Mouse (Mus musculus): ENCODE data around the gene Cdk11b. TPM values are rescaled to one million over a fixed set of nuclear protein-coding genes. Genes with fewer than 3 reads are reported as not detected.

The Cdk11b gene
- polyA plus RNA-seq, 1 experiment = 47.7 TPM

DNA sequence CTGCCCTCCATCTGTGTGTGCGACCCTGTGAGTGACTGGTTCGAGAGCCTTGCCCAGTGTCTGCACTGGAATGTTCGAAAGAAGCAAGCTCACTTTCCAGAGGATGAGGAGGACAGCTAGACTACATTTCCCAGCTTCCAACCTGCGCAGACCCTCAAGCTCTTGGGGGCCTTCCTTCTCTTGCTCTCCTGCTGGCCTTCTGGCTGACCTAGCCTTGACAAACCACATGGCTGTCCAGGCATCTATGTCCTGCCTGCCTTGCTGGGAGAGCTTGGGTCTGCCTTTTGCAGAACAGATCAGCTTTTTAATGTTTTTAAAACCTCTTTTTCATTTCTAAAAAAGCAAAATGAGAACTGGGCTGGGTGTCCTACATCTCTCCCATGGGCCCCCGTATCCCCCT lies 35.3 kb upstream of the Cdk11b start:
- TF ChIP-seq REST (IDR thresholded peaks at IDR 0.05; ENCODE audit: insufficient read depth, insufficient read length) = no peak
- TF ChIP-seq MYOG (IDR thresholded peaks at IDR 0.05; ENCODE audit: control insufficient read depth in 1 of 3, insufficient read depth in 1 of 3, insufficient read length in 2 of 3, low read depth in 2 of 3) = no peak
- TF ChIP-seq MAX (IDR thresholded peaks at IDR 0.05; ENCODE audit: low read depth) = no peak
- TF ChIP-seq TCF12 (IDR thresholded peaks at IDR 0.05; ENCODE audit: insufficient read depth, poor library complexity, severe bottlenecking) = no peak
- TF ChIP-seq E2F4 (IDR thresholded peaks at IDR 0.05; ENCODE audit: insufficient read depth) = no peak
- no peak for TF ChIP-seq POLR2A (IDR thresholded peaks at IDR 0.05; ENCODE audit: insufficient read length, low read depth)
- H3K36me3 ChIP-seq (ENCODE audit: control insufficient read depth, insufficient read depth) = peaks cover 27% of the 10 kb centered on the region
- no peaks in the 10 kb centered on the region for H3K79me2 ChIP-seq (ENCODE audit: control insufficient read depth, insufficient read depth)
- no peak overlapping the region for H3K4me2 ChIP-seq (ENCODE audit: low read depth)
- H3ac ChIP-seq (ENCODE audit: control insufficient read depth, insufficient read length) = no peak overlapping the region
- H3K27me3 ChIP-seq (ENCODE audit: control insufficient read depth, insufficient read depth, insufficient read length) = no peaks in the 10 kb centered on the region
- no peak overlapping the region for H3K4me3 ChIP-seq

DNA sequence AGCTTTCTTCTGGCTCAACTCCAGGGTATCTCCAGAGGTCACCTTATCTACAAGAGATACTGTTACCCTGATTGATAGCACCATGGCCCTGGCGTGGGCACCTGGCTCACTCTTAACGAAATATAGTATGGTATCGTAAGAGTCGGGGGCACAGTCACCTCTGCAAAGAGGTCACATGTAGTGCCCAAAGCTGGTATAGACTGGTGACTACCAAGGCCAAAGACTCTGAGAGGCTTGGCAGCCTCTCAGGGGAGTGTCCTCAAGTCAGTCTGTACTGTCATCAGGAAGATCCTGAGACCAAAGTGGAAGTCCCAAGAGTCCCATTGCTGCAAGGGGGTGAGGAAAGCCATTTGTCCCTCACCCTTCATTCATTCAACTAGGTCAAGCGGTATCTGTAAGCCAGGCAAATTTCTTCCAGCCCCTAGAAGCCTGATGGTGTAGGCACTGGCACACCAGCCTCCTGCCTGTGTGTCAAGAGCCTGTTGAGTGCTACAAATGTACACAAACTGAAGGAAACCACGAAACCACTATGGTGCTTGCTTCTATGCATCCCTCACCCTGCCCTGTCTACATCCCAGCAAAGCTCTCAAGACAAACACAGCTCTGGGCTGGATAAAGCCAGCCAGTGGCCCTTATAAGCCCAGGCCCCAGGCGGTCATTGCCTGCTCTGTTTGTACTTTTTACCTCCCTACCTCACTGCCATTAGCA lies 33.5 kb upstream of the Cdk11b start:
- Histone ChIP-seq H3K36me3 (ENCODE audit: control insufficient read depth, insufficient read depth) (peaks cover 14% of the 10 kb centered on the region), H3K27me3 (ENCODE audit: control insufficient read depth, insufficient read depth, insufficient read length) (no peaks in the 10 kb centered on the region), H3K4me2 (ENCODE audit: low read depth) (no peak overlapping the region), H3ac (ENCODE audit: control insufficient read depth, insufficient read length) (no peak overlapping the region), H3K79me2 (ENCODE audit: control insufficient read depth, insufficient read depth) (no peaks in the 10 kb centered on the region), H3K4me3 (no peak overlapping the region)
- no peak for TF ChIP-seq USF1 (IDR thresholded peaks at IDR 0.05; ENCODE audit: low read depth)
- TF ChIP-seq MYOG (IDR thresholded peaks at IDR 0.05; ENCODE audit: control insufficient read depth in 1 of 3, insufficient read depth in 1 of 3, insufficient read length in 2 of 3, low read depth in 2 of 3) = no peak
- no peak for TF ChIP-seq POLR2AphosphoS2 (IDR thresholded peaks at IDR 0.05; ENCODE audit: insufficient read length, low read depth)
- TF ChIP-seq TCF12 (IDR thresholded peaks at IDR 0.05; ENCODE audit: insufficient read depth, poor library complexity, severe bottlenecking) = no peak
- TF ChIP-seq MYOD1 (IDR thresholded peaks at IDR 0.05; ENCODE audit: control insufficient read depth in 1 of 3, insufficient read length in 2 of 3, low read depth in 2 of 3) = no peak
- no peak for TF ChIP-seq REST (IDR thresholded peaks at IDR 0.05; ENCODE audit: insufficient read depth, insufficient read length)
- no peak for TF ChIP-seq SRF (IDR thresholded peaks at IDR 0.05; ENCODE audit: control insufficient read depth, insufficient read length, low read depth)
- no peak for TF ChIP-seq MAX (IDR thresholded peaks at IDR 0.05; ENCODE audit: low read depth)
- TF ChIP-seq CEBPB (IDR thresholded peaks at IDR 0.05; ENCODE audit: insufficient read depth, poor library complexity, severe bottlenecking) = no peak
- TF ChIP-seq TCF3 (IDR thresholded peaks at IDR 0.05; ENCODE audit: insufficient read length, low read depth) = no peak
- no peak for TF ChIP-seq E2F4 (IDR thresholded peaks at IDR 0.05; ENCODE audit: insufficient read depth)
- TF ChIP-seq POLR2A (IDR thresholded peaks at IDR 0.05; ENCODE audit: insufficient read length, low read depth) = no peak

DNA sequence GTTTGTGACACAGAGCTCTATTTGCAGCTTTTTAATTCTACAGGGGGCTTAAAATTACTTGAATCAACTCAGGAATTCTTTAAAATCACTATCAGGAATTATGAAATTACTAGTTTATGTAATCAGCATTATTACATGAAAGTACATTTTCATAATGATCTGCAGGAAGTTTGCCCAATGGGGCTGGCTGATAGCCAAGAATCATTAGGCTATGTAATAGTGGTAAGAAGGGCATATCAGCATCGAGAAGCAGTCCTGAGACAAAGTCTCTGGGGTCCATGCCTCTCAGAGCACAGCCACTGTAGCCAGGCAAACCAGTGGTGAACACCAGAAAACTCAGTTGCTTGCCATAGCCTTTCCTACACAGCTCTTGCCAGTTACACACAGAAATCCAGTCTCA lies 30.9 kb upstream of the Cdk11b start:
- Histone ChIP-seq H3ac (ENCODE audit: control insufficient read depth, insufficient read length) (no peak overlapping the region), H3K4me3 (no peak overlapping the region), H3K27me3 (ENCODE audit: control insufficient read depth, insufficient read depth, insufficient read length) (no peaks in the 10 kb centered on the region), H3K79me2 (ENCODE audit: control insufficient read depth, insufficient read depth) (no peaks in the 10 kb centered on the region), H3K36me3 (ENCODE audit: control insufficient read depth, insufficient read depth) (peaks cover 7% of the 10 kb centered on the region), H3K4me2 (ENCODE audit: low read depth) (no peak overlapping the region)
- TF ChIP-seq SRF (IDR thresholded peaks at IDR 0.05; ENCODE audit: control insufficient read depth, insufficient read length, low read depth) (no peak), TCF3 (IDR thresholded peaks at IDR 0.05; ENCODE audit: insufficient read length, low read depth) (no peak), CEBPB (IDR thresholded peaks at IDR 0.05; ENCODE audit: insufficient read depth, poor library complexity, severe bottlenecking) (no peak), POLR2A (IDR thresholded peaks at IDR 0.05; ENCODE audit: insufficient read length, low read depth) (no peak), MAX (IDR thresholded peaks at IDR 0.05; ENCODE audit: low read depth) (no peak), USF1 (IDR thresholded peaks at IDR 0.05; ENCODE audit: low read depth) (no peak), MYOD1 (IDR thresholded peaks at IDR 0.05; ENCODE audit: control insufficient read depth in 1 of 3, insufficient read length in 2 of 3, low read depth in 2 of 3) (no peak), REST (IDR thresholded peaks at IDR 0.05; ENCODE audit: insufficient read depth, insufficient read length) (no peak)

DNA sequence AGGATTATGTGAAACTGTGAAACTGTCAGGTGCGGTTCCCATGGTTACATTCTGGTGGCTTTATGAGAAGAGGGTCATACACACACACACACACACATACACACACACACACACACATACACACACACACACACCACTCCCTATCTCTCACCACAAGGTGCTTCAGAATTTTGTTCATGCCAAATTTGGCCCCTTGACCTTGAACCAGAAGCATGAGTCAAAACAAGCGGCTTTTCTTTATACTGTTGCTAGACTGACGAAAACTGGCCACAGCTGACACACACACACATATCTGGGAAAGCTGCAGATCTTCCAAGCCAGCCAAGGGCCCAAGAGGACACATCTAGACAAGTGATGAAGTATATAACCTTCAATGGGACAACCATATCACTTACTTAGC lies 28.9 kb upstream of the Cdk11b start:
- no peaks in the 10 kb centered on the region for H3K79me2 ChIP-seq (ENCODE audit: control insufficient read depth, insufficient read depth)
- H3K36me3 ChIP-seq (ENCODE audit: control insufficient read depth, insufficient read depth) = no peaks in the 10 kb centered on the region
- no peaks in the 10 kb centered on the region for H3K27me3 ChIP-seq (ENCODE audit: control insufficient read depth, insufficient read depth, insufficient read length)
- H3ac ChIP-seq (ENCODE audit: control insufficient read depth, insufficient read length) = no peak overlapping the region
- TF ChIP-seq MAX (IDR thresholded peaks at IDR 0.05; ENCODE audit: low read depth) = no peak
- no peak for TF ChIP-seq POLR2A (IDR thresholded peaks at IDR 0.05; ENCODE audit: insufficient read length, low read depth)
- no peak for TF ChIP-seq SRF (IDR thresholded peaks at IDR 0.05; ENCODE audit: control insufficient read depth, insufficient read length, low read depth)
- no peak for TF ChIP-seq MYOD1 (IDR thresholded peaks at IDR 0.05; ENCODE audit: control insufficient read depth in 1 of 3, insufficient read length in 2 of 3, low read depth in 2 of 3)
- TF ChIP-seq TCF3 (IDR thresholded peaks at IDR 0.05; ENCODE audit: insufficient read length, low read depth) = no peak
- no peak for TF ChIP-seq USF1 (IDR thresholded peaks at IDR 0.05; ENCODE audit: low read depth)
- no peak for TF ChIP-seq MYOG (IDR thresholded peaks at IDR 0.05; ENCODE audit: control insufficient read depth in 1 of 3, insufficient read depth in 1 of 3, insufficient read length in 2 of 3, low read depth in 2 of 3)
- TF ChIP-seq REST (IDR thresholded peaks at IDR 0.05; ENCODE audit: insufficient read depth, insufficient read length) = no peak
- no peak for TF ChIP-seq TCF12 (IDR thresholded peaks at IDR 0.05; ENCODE audit: insufficient read depth, poor library complexity, severe bottlenecking)
- TF ChIP-seq CEBPB (IDR thresholded peaks at IDR 0.05; ENCODE audit: insufficient read depth, poor library complexity, severe bottlenecking) = no peak
- TF ChIP-seq E2F4 (IDR thresholded peaks at IDR 0.05; ENCODE audit: insufficient read depth) = no peak
- TF ChIP-seq POLR2AphosphoS2 (IDR thresholded peaks at IDR 0.05; ENCODE audit: insufficient read length, low read depth) = no peak
- H3K4me2 ChIP-seq (ENCODE audit: low read depth) = peak overlapping the region; percentile 36
- no peak overlapping the region for H3K4me3 ChIP-seq

GRCm38 (mm10) chr4:155596606-155597005 lies 28.0 kb upstream of the Cdk11b start:
- no peak overlapping the region for H3K4me3 ChIP-seq
- H3ac ChIP-seq (ENCODE audit: control insufficient read depth, insufficient read length) = no peak overlapping the region
- H3K79me2 ChIP-seq (ENCODE audit: control insufficient read depth, insufficient read depth) = no peaks in the 10 kb centered on the region

More at GRCm38 (mm10) chr4:155596606-155597005, 28.0 kb upstream of the Cdk11b start:
- no peak for TF ChIP-seq TCF12 (IDR thresholded peaks at IDR 0.05; ENCODE audit: insufficient read depth, poor library complexity, severe bottlenecking)
- peak in 1 of 3 experiments; percentile 56 for TF ChIP-seq MYOD1 (IDR thresholded peaks at IDR 0.05; ENCODE audit: control insufficient read depth in 1 of 3, insufficient read length in 2 of 3, low read depth in 2 of 3)
- no peak for TF ChIP-seq E2F4 (IDR thresholded peaks at IDR 0.05; ENCODE audit: insufficient read depth)
- TF ChIP-seq MYOG (IDR thresholded peaks at IDR 0.05; ENCODE audit: control insufficient read depth in 1 of 3, insufficient read depth in 1 of 3, insufficient read length in 2 of 3, low read depth in 2 of 3) = no peak
- Histone ChIP-seq H3K4me2 (ENCODE audit: low read depth) (peak overlapping the region; percentile 36), H3K36me3 (ENCODE audit: control insufficient read depth, insufficient read depth) (no peaks in the 10 kb centered on the region), H3K27me3 (ENCODE audit: control insufficient read depth, insufficient read depth, insufficient read length) (no peaks in the 10 kb centered on the region)

Data from myocyte (in vitro differentiated cells).